Mouse (Mus musculus) neural tube, embryonic 14.5 days (tissue): ENCODE results near the gene Klhl7. TPM values are rescaled to one million over a fixed set of nuclear protein-coding genes. Genes with fewer than 3 reads are reported as not detected.
A peak's percentile ranks its signal among the peaks of the same experiment; 100 is the strongest.

ENCODE experiments used
- ATAC-seq: fragments of 200-750 bp; cut with Nextera tagmentation; 2 replicates; pipeline ENCODE4 v1.8.0; 2017; ENCODE audit warnings: low read depth, mild to moderate bottlenecking, moderate TSS enrichment, moderate library complexity
- H3K27ac ChIP-seq: fragments of 300-500 bp; sonication (generic); 2 replicates; pipeline ENCODE4 v1.5.1; 2014; ENCODE audit warnings: low read depth, mild to moderate bottlenecking, control low read depth, low read length, moderate library complexity, mixed read lengths
- H3K27me3 ChIP-seq: fragments of 300-500 bp; sonication (generic); 2 replicates; pipeline ENCODE4 v1.6.1; 2014; ENCODE audit warnings: low read length; ENCODE audit not compliant: control insufficient read depth, insufficient read depth
- H3K36me3 ChIP-seq: fragments of 300-500 bp; sonication (generic); 2 replicates; pipeline ENCODE4 v1.6.1; 2014; ENCODE audit warnings: low read length, mixed read lengths; ENCODE audit not compliant: control insufficient read depth, insufficient read depth
- H3K4me1 ChIP-seq: fragments of 300-500 bp; sonication (generic); 2 replicates; pipeline ENCODE4 v1.6.1; 2014; ENCODE audit warnings: low read length; ENCODE audit not compliant: control insufficient read depth, insufficient read depth
- H3K4me2 ChIP-seq: fragments of 300-500 bp; sonication (generic); 2 replicates; pipeline ENCODE4 v1.6.1; 2014; ENCODE audit warnings: mild to moderate bottlenecking, low read depth, low read length, control low read depth
- H3K4me3 ChIP-seq: fragments of 300-500 bp; sonication (generic); 2 replicates; pipeline ENCODE4 v1.5.1; 2014; ENCODE audit warnings: low read depth, low read length, control low read depth, mixed read lengths
- H3K9ac ChIP-seq: fragments of 300-500 bp; sonication (generic); replicated peaks from 2 replicates; pipeline ENCODE4 v1.6.1; 2014; ENCODE audit warnings: low read depth, mild to moderate bottlenecking, control low read depth, low read length, mixed read lengths
- H3K9me3 ChIP-seq: fragments of 300-500 bp; sonication (generic); 2 replicates; pipeline ENCODE4 v1.6.1; 2016; ENCODE audit warnings: low read length; ENCODE audit not compliant: control insufficient read depth
- WGBS: fragments of 180-500 bp; shearing (Covaris S2); extraction: QIAGEN DNeasy Blood & Tissue Kit; methylation state at CpG from one replicate; pipeline ENCODE4 v1.1.7; 2014; 5-methylcytosine and 5-hydroxymethylcytosine counted together
- polyA plus RNA-seq: library from polyadenylated mRNA; unstranded; fragments of >200 nt; fragmentation: Nextera tagmentation; extraction: Ambion mirVana; gene quantifications from 2 replicates; pipeline ENCODE4 v1.2.1, GENCODE M21; 2014

Klhl7 gene
- polyA plus RNA-seq, 1 experiment from 2014 or later, result 162 TPM

GRCm38 (mm10) chr5:24107071-24107739, 6.8 kb downstream of the Klhl7 start:
- 98% methylated on average over 7 of the region's 7 CpGs for WGBS
- Histone ChIP-seq H3K4me2 (no peak overlapping the region), H3K9me3 (no peaks in the 10 kb centered on the region), H3K27ac (no peak overlapping the region), H3K4me3 (no peak overlapping the region), H3K36me3 (no peaks in the 10 kb centered on the region), H3K9ac (no peak overlapping the region), H3K27me3 (no peaks in the 10 kb centered on the region), H3K4me1 (peaks cover 25% of the 10 kb centered on the region)
- no peak for ATAC-seq

- Histone ChIP-seq H3K9me3 (no peaks in the 10 kb centered on the region), H3K27ac (no peak overlapping the region), H3K4me1 (peaks cover 20% of the 10 kb centered on the region), H3K36me3 (no peaks in the 10 kb centered on the region), H3K4me3 (no peak overlapping the region), H3K9ac (no peak overlapping the region), H3K4me2 (no peak overlapping the region), H3K27me3 (no peaks in the 10 kb centered on the region)
- ATAC-seq, result no peak
- WGBS, result 89% methylated on average over 3 of the region's 3 CpGs
These were observed 7.3 kb downstream of the Klhl7 start for GRCm38 (mm10) chr5:24107740-24108098.

GRCm38 (mm10) chr5:24110068-24110467, 9.7 kb downstream of the Klhl7 start:
- no peak overlapping the region for H3K27ac ChIP-seq
- peaks cover 1% of the 10 kb centered on the region for H3K4me1 ChIP-seq
- H3K4me2 ChIP-seq, result no peak overlapping the region
- 89% methylated on average over 5 of the region's 5 CpGs for WGBS
- H3K27me3 ChIP-seq, result no peaks in the 10 kb centered on the region
- no peaks in the 10 kb centered on the region for H3K9me3 ChIP-seq
- no peak overlapping the region for H3K4me3 ChIP-seq
- H3K36me3 ChIP-seq, result no peaks in the 10 kb centered on the region
- no peak overlapping the region for H3K9ac ChIP-seq
- peak; percentile 41; the same call in 1 of the 2 replicates for ATAC-seq

GRCm38 (mm10) chr5:24112116-24112903, 11.9 kb downstream of the Klhl7 start:
- no peaks in the 10 kb centered on the region for H3K27me3 ChIP-seq
- WGBS, result 84% methylated on average over 12 of the region's 12 CpGs
- no peak overlapping the region for H3K9ac ChIP-seq
- no peak overlapping the region for H3K4me3 ChIP-seq
- H3K4me1 ChIP-seq, result no peaks in the 10 kb centered on the region
- no peaks in the 10 kb centered on the region for H3K9me3 ChIP-seq
- no peak overlapping the region for H3K27ac ChIP-seq
- no peak overlapping the region for H3K4me2 ChIP-seq
- no peak for ATAC-seq
- H3K36me3 ChIP-seq, result no peaks in the 10 kb centered on the region

- Histone ChIP-seq H3K36me3 (0 out of 2 replicates have a peak, but pooled peaks cover 3% of the 10 kb centered on the region), H3K9ac (no peak overlapping the region), H3K27ac (no peak overlapping the region), H3K4me2 (no peak overlapping the region), H3K4me3 (no peak overlapping the region), H3K27me3 (no peaks in the 10 kb centered on the region), H3K9me3 (no peaks in the 10 kb centered on the region), H3K4me1 (peaks cover 5% of the 10 kb centered on the region; the same call in 1 of the 2 replicates)
- 93% methylated on average over 2 of the region's 2 CpGs for WGBS
- no peak for ATAC-seq
These were observed 21.8 kb downstream of the Klhl7 start for GRCm38 (mm10) chr5:24122221-24122620.

- Histone ChIP-seq H3K9me3 (no peaks in the 10 kb centered on the region), H3K4me2 (no peak overlapping the region), H3K27me3 (no peaks in the 10 kb centered on the region), H3K4me1 (peaks cover 5% of the 10 kb centered on the region; the same call in 1 of the 2 replicates), H3K9ac (no peak overlapping the region), H3K27ac (peak overlapping the region; percentile 49; the same call in 1 of the 2 replicates), H3K4me3 (no peak overlapping the region), H3K36me3 (peaks cover 9% of the 10 kb centered on the region; the same call in 1 of the 2 replicates)
- 44% methylated on average over 1 of the region's 1 CpGs for WGBS
- no peak for ATAC-seq
These were observed 23.8 kb downstream of the Klhl7 start for GRCm38 (mm10) chr5:24124175-24124574.

GRCm38 (mm10) chr5:24124579-24125276, 24.3 kb downstream of the Klhl7 start:
- ATAC-seq, result no peak
- H3K27ac ChIP-seq, result no peak overlapping the region

GRCm38 (mm10) chr5:24125910-24126636, 25.7 kb downstream of the Klhl7 start:
- H3K27ac ChIP-seq, result no peak overlapping the region
- peaks cover 15% of the 10 kb centered on the region; the same call in 1 of the 2 replicates for H3K36me3 ChIP-seq
- ATAC-seq, result no peak
- H3K9me3 ChIP-seq, result no peaks in the 10 kb centered on the region
- WGBS, result 35% methylated on average over 1 of the region's 1 CpGs
- H3K27me3 ChIP-seq, result no peaks in the 10 kb centered on the region
- H3K4me1 ChIP-seq, result peaks cover 5% of the 10 kb centered on the region; the same call in 1 of the 2 replicates
- no peak overlapping the region for H3K9ac ChIP-seq
- no peak overlapping the region for H3K4me2 ChIP-seq
- no peak overlapping the region for H3K4me3 ChIP-seq

More at GRCm38 (mm10) chr5:24124579-24125276, 24.3 kb downstream of the Klhl7 start:
- Histone ChIP-seq H3K4me1 (peaks cover 5% of the 10 kb centered on the region; the same call in 1 of the 2 replicates), H3K4me2 (no peak overlapping the region), H3K4me3 (no peak overlapping the region), H3K9me3 (no peaks in the 10 kb centered on the region), H3K36me3 (peaks cover 10% of the 10 kb centered on the region; the same call in 1 of the 2 replicates), H3K27me3 (no peaks in the 10 kb centered on the region), H3K9ac (no peak overlapping the region)
- WGBS, result 24% methylated on average over 3 of the region's 3 CpGs
